Mouse (Mus musculus) intestine, embryonic 15.5 days (tissue): ENCODE results near the gene Lrsam1. TPM values are rescaled to one million over a fixed set of nuclear protein-coding genes. Genes with fewer than 3 reads are reported as not detected.
"Not testable (repeated sequence)": the region's sequence is repeated elsewhere in the genome, so short reads cannot be mapped to it uniquely, and the experiment has no call there.

ENCODE experiments used
- ATAC-seq: fragments of 200-750 bp; cut with Nextera tagmentation; 2 replicates; pipeline ENCODE4 v1.8.0; 2017; ENCODE audit warnings: moderate TSS enrichment, moderate library complexity
- H3K27ac ChIP-seq: fragments of 300-500 bp; sonication (generic); 2 replicates; pipeline ENCODE4 v1.5.1; 2015; ENCODE audit warnings: mild to moderate bottlenecking, inconsistent platforms
- H3K27me3 ChIP-seq: fragments of 300-500 bp; sonication (generic); replicated peaks from 2 replicates; pipeline ENCODE4 v1.6.1; 2015; ENCODE audit warnings: inconsistent platforms
- H3K36me3 ChIP-seq: fragments of 300-500 bp; sonication (generic); 2 replicates; pipeline ENCODE4 v1.6.1; 2015; ENCODE audit warnings: inconsistent platforms
- H3K4me1 ChIP-seq: fragments of 300-500 bp; sonication (generic); replicated peaks from 2 replicates; pipeline ENCODE4 v1.6.1; 2015; ENCODE audit warnings: inconsistent platforms
- H3K4me2 ChIP-seq: fragments of 300-500 bp; sonication (generic); replicated peaks from 2 replicates; pipeline ENCODE4 v1.6.1; 2015; ENCODE audit warnings: mild to moderate bottlenecking, inconsistent platforms
- H3K4me3 ChIP-seq: fragments of 300-500 bp; sonication (generic); replicated peaks from 2 replicates; pipeline ENCODE4 v1.5.1; 2015; ENCODE audit warnings: inconsistent platforms
- H3K9ac ChIP-seq: fragments of 300-500 bp; sonication (generic); 2 replicates; pipeline ENCODE4 v1.6.1; 2015; ENCODE audit warnings: inconsistent platforms
- H3K9me3 ChIP-seq: fragments of 300-500 bp; sonication (generic); 2 replicates; pipeline ENCODE4 v1.6.1; 2016; ENCODE audit warnings: inconsistent platforms
- WGBS: fragments of 180-500 bp; shearing (Covaris S2); methylation state at CpG from one replicate; pipeline ENCODE4 v1.1.7; 2015; 5-methylcytosine and 5-hydroxymethylcytosine counted together
- polyA plus RNA-seq: library from polyadenylated mRNA; unstranded; fragments of >200 nt; fragmentation: Nextera tagmentation; extraction: Ambion mirVana; gene quantifications from 2 replicates; pipeline ENCODE4 v1.2.1, GENCODE M21; 2015

Lrsam1 gene
- 7.2 and 7.7 TPM in 2 replicates for polyA plus RNA-seq

GRCm38 (mm10) chr2:32961192-32961995 is at the start of gene Lrsam1, which contains the start of gene Rpl12:
Gene Lrsam1, minus strand, starts transcription at chr2:32961614.
Gene Rpl12, plus strand, starts transcription at chr2:32961559.
- Histone ChIP-seq H3K36me3 (peaks cover 23% of the 10 kb centered on the region), H3K4me2 (peak within 1 kb of the TSS; percentile 76), H3K9me3 (no peaks in the 10 kb centered on the region), H3K4me3 (peak within 1 kb of the TSS; percentile 54), H3K4me1 (peaks cover 28% of the 10 kb centered on the region), H3K27me3 (no peaks in the 10 kb centered on the region), H3K27ac (peak within 1 kb of the TSS; percentile 88), H3K9ac (peak within 1 kb of the TSS; percentile 77)
- peak; percentile 93 for ATAC-seq
- 2% methylated on average over 55 of the region's 55 CpGs for WGBS

GRCm38 (mm10) chr2:33009055-33009454 is 47.6 kb upstream of the Lrsam1 start:
- H3K36me3 ChIP-seq, H3K27me3 ChIP-seq, H3K4me3 ChIP-seq, H3K9me3 ChIP-seq, ATAC-seq, H3K4me2 ChIP-seq, H3K27ac ChIP-seq, H3K4me1 ChIP-seq, H3K9ac ChIP-seq: not testable (repeated sequence)
- 87% methylated on average over 4 of the region's 4 CpGs for WGBS

- no peak for ATAC-seq
- Histone ChIP-seq H3K27me3 (no peaks in the 10 kb centered on the region), H3K4me1 (no peaks in the 10 kb centered on the region), H3K27ac (no peak overlapping the region), H3K4me3 (no peak overlapping the region), H3K4me2 (no peak overlapping the region), H3K36me3 (0 out of 2 replicates have a peak, but pooled peaks cover 5% of the 10 kb centered on the region), H3K9ac (no peak overlapping the region), H3K9me3 (no peaks in the 10 kb centered on the region)
- 74% methylated on average over 5 of the region's 5 CpGs for WGBS
Observed at GRCm38 (mm10) chr2:33005041-33005440, 43.6 kb upstream of the Lrsam1 start.

GRCm38 (mm10) chr2:33002144-33002543 is 40.7 kb upstream of the Lrsam1 start:
- Histone ChIP-seq H3K9me3 (no peaks in the 10 kb centered on the region), H3K36me3 (0 out of 2 replicates have a peak, but pooled peaks cover 5% of the 10 kb centered on the region), H3K4me3 (no peak overlapping the region), H3K4me1 (no peaks in the 10 kb centered on the region), H3K27ac (no peak overlapping the region), H3K27me3 (no peaks in the 10 kb centered on the region), H3K4me2 (no peak overlapping the region), H3K9ac (no peak overlapping the region)
- ATAC-seq = no peak
- 91% methylated on average over 7 of the region's 7 CpGs for WGBS

- no peak overlapping the region for H3K4me2 ChIP-seq
- no peaks in the 10 kb centered on the region for H3K27me3 ChIP-seq
- ATAC-seq = no peak
- H3K27ac ChIP-seq = no peak overlapping the region
- H3K9ac ChIP-seq = no peak overlapping the region
- no peaks in the 10 kb centered on the region for H3K9me3 ChIP-seq
- no peak overlapping the region for H3K4me3 ChIP-seq
- H3K4me1 ChIP-seq = no peaks in the 10 kb centered on the region
- 76% methylated on average over 2 of the region's 2 CpGs for WGBS
- no peaks in the 10 kb centered on the region for H3K36me3 ChIP-seq
Observed at GRCm38 (mm10) chr2:32999752-33000151, 38.3 kb upstream of the Lrsam1 start.

- ATAC-seq = no peak
- WGBS = 86% methylated on average over 4 of the region's 4 CpGs
Observed at GRCm38 (mm10) chr2:32997792-32998191, 36.4 kb upstream of the Lrsam1 start.

GRCm38 (mm10) chr2:32997081-32997480 is 35.7 kb upstream of the Lrsam1 start:
- Histone ChIP-seq H3K9me3 (no peaks in the 10 kb centered on the region), H3K27me3 (no peaks in the 10 kb centered on the region), H3K4me3 (no peak overlapping the region), H3K4me1 (no peaks in the 10 kb centered on the region), H3K27ac (no peak overlapping the region), H3K9ac (no peak overlapping the region), H3K36me3 (no peaks in the 10 kb centered on the region), H3K4me2 (no peak overlapping the region)
- no peak for ATAC-seq
- WGBS = 84% methylated on average over 6 of the region's 6 CpGs

More at GRCm38 (mm10) chr2:32997792-32998191, 36.4 kb upstream of the Lrsam1 start:
- Histone ChIP-seq H3K4me2 (no peak overlapping the region), H3K36me3 (no peaks in the 10 kb centered on the region), H3K27ac (no peak overlapping the region), H3K4me3 (no peak overlapping the region), H3K4me1 (no peaks in the 10 kb centered on the region), H3K9me3 (no peaks in the 10 kb centered on the region), H3K9ac (no peak overlapping the region), H3K27me3 (no peaks in the 10 kb centered on the region)

GRCm38 (mm10) chr2:32992130-32992529 is 30.7 kb upstream of the Lrsam1 start:
- Histone ChIP-seq H3K9me3 (no peaks in the 10 kb centered on the region), H3K27ac (no peak overlapping the region), H3K36me3 (no peaks in the 10 kb centered on the region), H3K4me1 (no peaks in the 10 kb centered on the region), H3K4me3 (no peak overlapping the region), H3K4me2 (no peak overlapping the region), H3K27me3 (no peaks in the 10 kb centered on the region), H3K9ac (no peak overlapping the region)
- ATAC-seq = no peak
- WGBS = 79% methylated on average over 6 of the region's 6 CpGs

- H3K27ac ChIP-seq = no peak overlapping the region
- H3K4me1 ChIP-seq = no peaks in the 10 kb centered on the region
- no peak overlapping the region for H3K9ac ChIP-seq
- H3K9me3 ChIP-seq = no peaks in the 10 kb centered on the region
- H3K4me3 ChIP-seq = no peak overlapping the region
- no peak overlapping the region for H3K4me2 ChIP-seq
- no peak for ATAC-seq
- WGBS = 64% methylated on average over 13 of the region's 13 CpGs
- no peaks in the 10 kb centered on the region for H3K27me3 ChIP-seq
- no peaks in the 10 kb centered on the region for H3K36me3 ChIP-seq
Observed at GRCm38 (mm10) chr2:32990167-32990832, 28.9 kb upstream of the Lrsam1 start.

GRCm38 (mm10) chr2:32989376-32989775 is 28.0 kb upstream of the Lrsam1 start:
- no peaks in the 10 kb centered on the region for H3K36me3 ChIP-seq
- H3K9ac ChIP-seq = no peak overlapping the region
- 66% methylated on average over 3 of the region's 3 CpGs for WGBS
- H3K27me3 ChIP-seq = no peaks in the 10 kb centered on the region
- H3K9me3 ChIP-seq = no peaks in the 10 kb centered on the region
- no peak overlapping the region for H3K27ac ChIP-seq
- H3K4me1 ChIP-seq = no peaks in the 10 kb centered on the region
- no peak overlapping the region for H3K4me3 ChIP-seq
- no peak for ATAC-seq
- no peak overlapping the region for H3K4me2 ChIP-seq

GRCm38 (mm10) chr2:32985844-32986243 is 24.4 kb upstream of the Lrsam1 start:
- Histone ChIP-seq H3K9me3 (no peaks in the 10 kb centered on the region), H3K4me1 (peaks cover 6% of the 10 kb centered on the region), H3K36me3 (no peaks in the 10 kb centered on the region), H3K4me2 (no peak overlapping the region), H3K4me3 (no peak overlapping the region), H3K27me3 (no peaks in the 10 kb centered on the region), H3K9ac (no peak overlapping the region), H3K27ac (no peak overlapping the region)
- ATAC-seq = no peak
- WGBS = 39% methylated on average over 8 of the region's 8 CpGs

- peak; percentile 48 for ATAC-seq
- Histone ChIP-seq H3K27me3 (no peaks in the 10 kb centered on the region), H3K27ac (no peak overlapping the region), H3K36me3 (no peaks in the 10 kb centered on the region), H3K4me1 (peaks cover 8% of the 10 kb centered on the region), H3K4me2 (no peak overlapping the region), H3K4me3 (no peak overlapping the region), H3K9ac (no peak overlapping the region), H3K9me3 (no peaks in the 10 kb centered on the region)
- 38% methylated on average over 6 of the region's 6 CpGs for WGBS
Observed at GRCm38 (mm10) chr2:32983617-32984016, 22.2 kb upstream of the Lrsam1 start.
